Mouse (Mus musculus) liver, adult 2 months (tissue): ENCODE results near the gene Frat1.

ENCODE experiments used
- CTCF ChIP-seq: fragments of 200-500 bp; IDR thresholded peaks from 2 replicates; pipeline ENCODE4 v1.5.1; 2011; ENCODE audit warnings: low read depth, low read length, control low read depth
- POLR2A ChIP-seq: fragments of 200-500 bp; IDR thresholded peaks from 2 replicates; pipeline ENCODE4 v1.6.1; 2011; ENCODE audit warnings: low read length, control low read depth; ENCODE audit not compliant: insufficient read depth; ENCODE audit errors: extremely low read depth

- TF ChIP-seq POLR2A (no peak), CTCF (no peak)
Observed at GRCm38 (mm10) chr19:41874356-41874755, 44.6 kb downstream of the Frat1 start.
